Mouse (Mus musculus) retina, adult 2 months (tissue): ENCODE data around the gene Accsl.

Experiments
- DNase-seq: peaks from one replicate; pipeline ENCODE4 v3.0.0-alpha.2; 2012; ENCODE audit warnings: low read depth, low spot score

Accsl gene

DNA sequence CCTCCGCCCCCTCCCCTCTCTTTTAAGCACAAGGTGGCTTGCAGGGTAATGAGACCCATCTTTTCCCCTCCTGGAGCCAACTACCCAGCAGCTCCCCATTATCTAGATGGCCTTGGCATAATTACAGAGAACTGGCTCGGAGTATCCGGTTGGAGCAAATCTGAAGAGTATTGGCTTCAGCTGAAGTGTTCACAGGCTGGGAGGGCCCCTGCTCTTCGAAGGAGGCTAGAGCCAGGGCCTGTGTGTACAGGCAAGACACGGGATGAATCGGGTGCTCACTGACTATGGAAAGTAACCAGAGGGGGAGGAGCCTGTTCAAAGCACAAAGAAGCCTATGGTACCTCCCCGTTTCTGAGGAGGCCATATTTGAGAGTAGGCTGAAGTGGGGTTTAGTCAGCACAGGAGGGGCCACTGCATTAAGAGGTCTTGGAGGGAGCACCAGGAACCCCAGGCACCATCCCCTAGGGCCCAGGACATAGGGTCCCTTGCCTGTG is at the start of gene Accsl:
Accsl (minus strand) TSS at position 51 of the 494 bp plus-strand sequence.
- DNase-seq = no peak

DNA sequence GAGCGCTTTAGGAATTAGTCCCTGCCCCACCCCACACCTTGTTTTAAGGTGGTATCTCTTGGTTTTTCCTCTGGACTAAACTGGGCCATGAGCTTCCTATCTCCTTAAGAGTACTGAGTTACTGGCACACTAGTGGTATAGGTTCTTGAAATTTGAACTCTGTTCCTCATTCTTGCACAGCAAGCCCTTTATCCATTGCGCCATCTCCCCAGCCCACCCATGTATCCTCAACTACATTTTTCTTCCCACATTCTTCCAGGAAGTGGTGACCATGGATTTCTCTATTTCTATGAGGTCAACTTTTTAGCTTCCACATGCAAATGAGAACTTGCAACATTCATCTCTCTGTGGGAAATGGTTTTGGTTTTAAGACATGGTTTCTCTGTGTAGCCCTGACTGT is 44.6 kb upstream of the Accsl start:
- DNase-seq = no peak

DNA sequence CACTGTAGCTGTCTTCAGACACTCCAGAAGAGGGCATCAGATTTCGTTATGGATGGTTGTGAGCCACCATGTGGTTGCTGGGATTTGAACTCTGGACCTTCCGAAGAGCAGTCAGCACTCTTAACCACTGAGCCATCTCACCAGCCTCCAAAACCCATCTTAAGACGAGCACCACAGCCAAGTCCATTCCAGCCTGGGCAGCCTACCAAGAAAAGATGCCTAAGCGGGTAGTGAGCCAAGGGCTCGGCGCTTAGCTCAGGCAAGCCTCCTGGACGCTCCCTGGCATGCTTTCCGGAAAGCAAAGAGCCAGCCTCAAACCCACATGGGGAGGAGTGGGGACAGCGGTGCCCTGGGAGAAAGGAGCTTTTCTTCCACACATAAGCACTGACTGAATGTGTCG is 43.0 kb upstream of the Accsl start:
- DNase-seq = no peak

DNA sequence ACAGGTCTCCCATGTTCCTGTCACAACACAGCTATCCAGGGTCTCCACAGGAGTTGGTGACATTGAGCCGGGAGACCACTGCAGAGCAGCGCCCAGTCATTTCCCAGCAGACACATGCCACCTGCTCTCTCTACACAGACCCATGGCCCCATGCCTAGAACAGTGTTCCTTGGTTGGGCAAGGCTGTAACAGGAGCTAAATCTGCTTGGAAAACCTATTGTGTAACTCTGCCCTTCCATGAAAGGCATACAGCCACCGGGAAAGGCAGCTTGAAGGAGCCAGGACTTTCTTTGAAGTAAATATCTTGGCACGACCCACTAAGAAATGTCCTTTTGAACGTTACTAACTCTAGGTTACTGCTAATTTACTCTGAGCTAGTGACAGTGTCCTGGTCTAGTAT is 40.8 kb upstream of the Accsl start:
- DNase-seq = no peak

DNA sequence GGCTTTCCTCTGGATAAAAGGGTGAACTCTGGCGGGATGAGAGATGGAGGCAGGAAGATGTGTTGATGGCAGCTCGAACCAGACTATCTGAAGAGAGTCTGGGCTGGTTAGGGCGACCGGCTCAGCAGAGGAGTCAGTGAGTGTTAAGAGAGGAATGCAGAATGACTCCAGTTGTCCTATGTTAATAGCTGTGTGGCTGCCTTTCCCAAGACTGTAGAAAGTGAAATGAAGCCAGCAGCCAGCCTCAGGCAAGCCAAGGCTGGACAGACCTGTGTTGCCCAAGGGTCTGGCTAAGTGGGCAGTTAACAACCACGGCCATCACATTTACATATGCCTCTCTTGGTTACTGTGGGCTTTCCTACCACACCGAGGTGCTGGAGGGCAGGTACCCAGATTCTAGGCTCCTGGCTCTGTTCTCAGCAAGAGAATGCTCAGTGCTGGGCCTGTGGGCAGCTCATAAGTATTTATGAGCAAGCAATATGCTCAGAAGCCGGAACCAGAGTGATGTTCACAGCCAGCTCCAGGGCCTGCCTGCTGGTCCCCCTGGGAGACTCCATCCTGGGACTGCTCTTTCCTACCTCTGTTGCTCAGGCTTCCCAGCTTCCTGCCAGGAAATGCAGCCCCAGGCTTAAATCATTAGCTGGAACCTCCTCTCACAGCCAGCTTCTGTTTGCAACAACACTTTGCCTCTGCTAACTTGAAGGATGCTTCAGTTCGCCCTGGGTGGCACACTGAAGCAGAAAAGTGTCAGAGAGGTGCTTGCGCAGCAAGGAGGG is 38.8 kb upstream of the Accsl start:
- no peak for DNase-seq

DNA sequence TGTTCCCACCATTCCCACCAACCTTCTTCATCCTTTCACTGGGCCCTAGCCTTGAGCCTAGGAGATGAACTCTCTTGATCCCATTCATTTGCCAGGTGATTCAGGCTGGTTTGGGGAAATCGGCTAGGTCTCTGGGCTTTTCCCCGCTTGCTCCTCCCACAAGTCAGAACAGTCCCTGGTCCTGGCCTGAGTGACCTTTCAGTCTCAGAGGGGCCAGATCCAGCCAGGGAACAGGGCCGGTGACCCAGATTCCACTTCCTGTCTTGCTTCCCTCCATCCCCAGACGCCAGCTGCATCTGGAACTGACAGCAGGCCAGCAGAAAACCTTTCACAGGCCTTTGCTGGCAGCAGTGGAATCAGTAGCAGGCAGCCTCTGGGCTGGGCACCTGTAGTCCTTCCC is 37.4 kb upstream of the Accsl start:
- DNase-seq = no peak

DNA sequence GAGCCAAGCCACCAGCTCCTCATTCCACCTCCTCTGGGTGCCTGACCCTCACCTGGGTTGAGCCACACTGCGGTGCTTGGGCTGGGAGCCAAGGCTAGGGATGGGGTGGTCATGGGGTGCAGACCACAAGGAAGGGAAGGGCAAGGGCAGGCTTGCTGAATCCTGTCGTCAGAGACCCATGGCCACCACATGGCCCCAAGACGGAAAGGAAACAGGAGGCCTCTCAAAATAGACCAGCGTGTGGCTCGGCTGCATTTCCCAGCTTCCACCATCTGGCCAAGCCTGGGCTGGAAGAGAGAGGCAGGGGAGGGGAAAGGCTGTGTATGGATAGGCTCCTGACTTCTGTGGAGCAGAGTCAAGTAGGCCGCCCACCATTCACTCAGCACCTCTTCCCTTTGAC is 34.5 kb upstream of the Accsl start:
- no peak for DNase-seq

DNA sequence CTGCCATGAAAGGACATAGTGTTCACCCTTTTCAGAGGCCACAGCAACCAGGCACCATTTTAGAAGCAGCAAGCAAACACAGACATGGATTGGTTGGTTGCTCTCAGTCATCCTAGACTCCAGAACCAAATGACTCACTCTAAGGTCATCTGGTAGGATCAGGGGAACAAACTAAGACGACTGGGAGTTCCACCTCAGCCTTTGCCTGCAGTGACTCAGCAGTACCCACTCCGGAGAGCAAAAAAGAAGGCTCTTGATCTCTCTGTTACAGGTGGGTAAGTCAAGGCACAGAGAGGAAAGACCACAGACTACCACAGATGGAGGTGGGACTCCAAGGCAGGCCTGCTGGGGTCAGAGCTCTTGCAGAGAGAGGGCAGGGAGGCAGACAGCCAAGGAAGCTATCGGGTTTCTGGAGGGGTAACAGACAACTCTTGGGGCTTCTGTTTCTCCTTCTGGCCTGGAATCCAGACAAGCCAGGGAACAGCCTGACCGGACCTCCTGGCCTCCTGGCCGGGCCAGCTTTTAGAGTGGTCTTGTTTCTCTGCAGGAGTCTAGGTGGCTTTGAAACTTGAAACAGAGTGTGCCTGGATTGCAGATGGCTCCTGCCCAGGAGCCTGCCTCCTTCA is 33.8 kb upstream of the Accsl start:
- DNase-seq = no peak

DNA sequence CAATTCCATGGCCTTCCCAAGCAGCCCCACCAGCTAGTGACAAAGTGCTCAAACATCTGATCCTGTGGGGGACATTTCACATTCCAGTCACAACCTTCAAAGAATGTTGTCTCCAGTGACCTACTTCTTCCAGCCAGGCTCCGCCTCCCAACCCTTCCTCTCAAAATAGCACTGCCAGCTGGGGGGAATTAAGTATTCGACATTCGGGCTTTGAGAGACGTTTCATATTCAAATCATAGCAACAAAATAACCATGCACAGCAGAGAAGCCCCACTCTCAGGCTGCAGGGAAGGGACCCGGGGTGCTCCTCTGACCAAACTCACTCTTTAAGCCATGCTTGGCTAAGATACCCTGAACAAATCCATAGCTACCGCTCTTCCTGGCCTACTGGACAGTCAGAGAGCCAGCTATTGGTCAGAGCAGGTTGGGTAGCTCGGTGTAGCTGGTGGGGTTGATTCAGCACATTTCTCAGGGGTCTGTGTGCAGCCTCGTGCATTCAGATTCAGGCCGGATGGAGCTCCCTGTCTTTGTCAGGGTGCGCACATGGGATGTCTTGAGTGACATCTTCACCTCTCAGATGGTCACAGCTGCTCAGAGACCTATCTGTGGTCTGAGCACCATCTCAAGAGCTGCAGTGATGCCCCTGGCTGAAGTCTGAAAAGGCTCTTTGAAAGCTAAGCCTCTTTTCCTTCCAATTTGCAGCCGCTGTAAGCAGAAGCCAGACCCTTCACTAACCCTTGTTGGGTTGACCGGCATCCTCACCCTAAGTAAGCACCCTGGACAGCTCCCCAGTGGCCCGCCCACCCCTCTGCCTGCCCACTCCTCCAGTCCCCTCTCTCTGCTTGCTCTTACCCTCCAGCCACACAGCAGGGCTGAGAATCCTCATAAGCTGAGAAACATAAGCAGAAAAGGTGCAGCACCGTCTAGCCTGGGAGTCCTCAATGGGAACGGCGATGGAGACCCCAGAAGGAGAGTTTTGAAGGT is 30.7 kb upstream of the Accsl start:
- peak; percentile 32 for DNase-seq

DNA sequence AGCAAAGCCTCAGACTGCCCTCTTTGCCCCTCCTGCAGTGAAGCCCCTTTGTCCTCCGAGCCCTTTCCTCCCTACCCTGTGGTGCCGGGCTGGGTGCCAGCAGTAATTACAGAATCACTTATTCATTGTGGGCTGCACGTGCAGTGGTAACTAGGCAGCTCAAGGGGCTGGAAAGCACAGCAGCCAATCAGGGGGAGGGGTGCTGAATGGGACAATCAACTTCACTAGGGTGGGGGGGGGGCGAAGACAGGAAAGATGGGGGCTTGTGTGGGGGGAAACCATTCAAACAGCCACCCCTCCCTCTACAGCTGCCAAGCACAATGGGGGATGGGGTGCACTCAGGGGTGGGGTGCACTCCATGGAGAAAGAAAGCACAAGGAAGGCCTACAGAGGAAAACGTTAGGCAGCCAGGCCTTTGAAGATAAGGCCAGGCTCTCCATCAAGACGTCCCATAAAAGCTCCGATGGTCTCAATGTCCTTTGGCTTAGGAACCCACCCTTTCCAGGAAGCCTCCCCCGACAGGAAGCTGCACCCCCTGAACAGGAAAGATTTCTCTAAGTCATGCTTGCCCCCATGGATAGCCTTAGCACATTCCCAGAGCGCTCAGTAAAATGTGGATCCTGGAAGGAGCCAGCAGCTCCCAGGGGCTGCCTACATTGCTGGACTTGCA is 22.8 kb upstream of the Accsl start:
- no peak for DNase-seq

DNA sequence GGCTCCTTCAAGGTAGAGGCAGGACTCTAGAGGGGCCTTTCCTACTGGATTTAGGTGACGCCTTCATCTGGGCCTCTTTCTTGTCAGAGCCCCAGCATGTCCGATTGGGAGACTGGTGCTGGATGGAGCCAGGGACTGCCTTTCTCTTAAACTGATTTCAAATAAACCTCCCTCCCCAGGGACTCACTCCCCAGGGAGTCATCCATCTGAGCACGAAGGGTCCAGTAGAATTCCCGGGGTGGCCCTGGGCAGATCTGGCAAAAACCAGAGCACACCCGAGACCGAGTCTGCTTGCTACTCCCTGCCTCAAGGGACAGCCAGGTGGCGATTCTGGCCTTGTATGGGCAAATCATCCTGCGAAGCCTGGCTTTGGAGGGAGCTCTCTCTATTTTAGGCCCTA is 21.2 kb upstream of the Accsl start:
- DNase-seq = no peak

DNA sequence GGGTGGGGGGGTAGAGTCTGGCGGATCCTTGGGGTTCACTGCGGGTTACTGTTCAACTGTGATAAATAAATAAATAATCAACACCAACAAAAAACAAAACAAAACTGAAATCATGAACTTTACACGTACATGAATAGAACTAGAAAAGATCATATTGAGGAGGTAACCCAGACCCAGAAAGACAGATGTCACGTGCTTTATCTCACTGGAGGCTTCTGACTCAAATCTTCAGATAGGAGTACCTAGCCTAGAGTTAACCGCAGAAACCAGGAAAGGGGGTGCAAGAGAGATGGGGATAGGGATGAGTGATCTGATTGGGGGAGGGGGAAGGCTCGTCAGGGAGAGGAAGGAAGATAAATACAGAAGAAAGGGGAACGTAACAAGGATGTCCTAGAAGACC is 20.1 kb upstream of the Accsl start:
- no peak for DNase-seq

DNA sequence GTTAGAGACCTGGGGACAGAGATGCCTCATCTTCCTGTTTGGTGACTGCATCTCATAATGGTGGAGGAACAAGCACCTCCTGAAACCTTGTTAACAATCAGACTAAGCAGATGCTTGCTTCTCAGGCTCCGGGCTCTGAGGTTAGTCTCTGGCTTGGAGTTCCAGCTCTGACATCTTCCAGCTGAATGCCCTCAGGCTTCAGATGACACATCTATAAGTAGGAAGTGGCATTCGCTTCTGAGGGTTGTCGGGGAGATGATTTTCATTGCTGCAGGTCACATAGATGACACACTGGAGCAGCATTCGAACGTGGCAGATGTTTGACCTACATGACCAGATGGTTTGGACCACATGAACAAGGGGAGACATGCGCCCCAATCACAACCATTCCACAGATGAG is 19.4 kb upstream of the Accsl start:
- DNase-seq = no peak

DNA sequence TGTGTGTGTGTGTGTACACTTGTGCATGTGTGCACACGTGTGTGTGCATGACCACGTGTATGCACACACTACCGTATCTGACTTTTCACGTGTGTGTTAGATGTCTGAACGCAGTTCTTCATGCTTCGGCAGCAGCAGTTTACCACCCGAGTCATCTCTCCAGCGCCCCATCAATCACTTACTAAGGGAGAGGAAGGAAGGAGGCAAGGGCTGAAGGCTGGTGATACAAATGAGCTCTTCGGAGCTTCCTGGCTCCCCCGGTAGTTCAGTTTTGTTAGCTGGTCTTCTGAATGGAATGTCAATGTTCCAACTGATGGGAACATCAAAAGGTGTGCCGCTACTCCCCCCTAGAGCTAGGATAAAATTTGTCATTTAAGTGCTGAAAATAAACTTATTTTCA is 18.3 kb upstream of the Accsl start:
- DNase-seq = no peak

DNA sequence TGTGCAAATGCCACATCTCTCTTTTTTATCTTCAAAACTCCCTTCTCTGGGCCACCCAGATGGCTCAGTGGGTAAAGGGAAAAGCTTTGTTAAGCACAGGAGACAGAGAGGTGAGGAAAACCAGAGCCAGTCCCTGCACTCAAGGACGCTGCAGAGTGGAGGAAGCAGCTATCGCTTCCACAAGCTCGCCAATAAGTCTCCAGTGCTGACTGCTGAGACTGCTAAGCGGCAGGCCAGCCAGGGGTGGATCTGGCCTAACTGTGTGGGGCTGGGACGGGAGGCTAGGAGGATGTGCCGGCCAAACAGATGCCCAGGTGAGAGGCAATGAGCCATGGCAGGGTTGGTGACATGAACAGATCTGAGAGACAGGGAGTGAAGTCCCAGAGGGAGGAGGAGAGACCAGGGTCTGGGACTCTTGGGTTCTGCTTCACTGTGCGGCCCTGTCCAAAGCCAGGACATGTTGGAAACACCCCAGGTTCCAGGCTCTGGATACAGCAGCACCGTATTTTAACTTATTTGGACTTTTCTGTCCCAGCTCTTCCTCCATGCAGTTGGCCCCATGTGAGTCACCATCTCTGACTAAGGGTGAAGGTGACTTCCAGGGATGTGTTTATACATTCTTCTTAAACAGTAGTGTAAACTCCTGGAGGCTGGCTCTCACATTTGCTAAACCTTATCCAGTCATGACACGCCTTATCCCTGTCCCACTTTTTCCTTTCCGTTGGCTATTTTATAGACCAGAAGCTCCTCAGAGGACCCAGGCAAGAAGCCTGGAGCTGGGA is 17.2 kb upstream of the Accsl start:
- no peak for DNase-seq

DNA sequence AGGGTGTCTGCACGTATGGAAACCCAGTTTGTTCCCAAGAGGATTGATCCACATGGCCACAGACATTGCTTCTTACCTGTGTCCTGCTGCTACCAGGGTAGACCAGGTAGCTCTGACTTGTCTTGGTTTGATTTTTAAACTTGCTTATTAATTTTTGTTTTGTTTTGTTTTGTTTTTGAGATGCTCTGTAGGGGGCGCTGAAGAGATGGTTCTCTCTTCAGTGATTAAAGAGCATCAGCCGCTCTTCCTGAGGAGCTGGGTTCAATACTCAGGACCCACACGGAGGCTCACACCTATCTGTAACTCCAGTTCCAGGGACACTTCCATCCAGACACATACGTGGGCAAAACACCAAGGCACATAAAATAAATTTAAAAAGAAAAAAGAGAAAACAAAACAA is 14.1 kb upstream of the Accsl start:
- no peak for DNase-seq

DNA sequence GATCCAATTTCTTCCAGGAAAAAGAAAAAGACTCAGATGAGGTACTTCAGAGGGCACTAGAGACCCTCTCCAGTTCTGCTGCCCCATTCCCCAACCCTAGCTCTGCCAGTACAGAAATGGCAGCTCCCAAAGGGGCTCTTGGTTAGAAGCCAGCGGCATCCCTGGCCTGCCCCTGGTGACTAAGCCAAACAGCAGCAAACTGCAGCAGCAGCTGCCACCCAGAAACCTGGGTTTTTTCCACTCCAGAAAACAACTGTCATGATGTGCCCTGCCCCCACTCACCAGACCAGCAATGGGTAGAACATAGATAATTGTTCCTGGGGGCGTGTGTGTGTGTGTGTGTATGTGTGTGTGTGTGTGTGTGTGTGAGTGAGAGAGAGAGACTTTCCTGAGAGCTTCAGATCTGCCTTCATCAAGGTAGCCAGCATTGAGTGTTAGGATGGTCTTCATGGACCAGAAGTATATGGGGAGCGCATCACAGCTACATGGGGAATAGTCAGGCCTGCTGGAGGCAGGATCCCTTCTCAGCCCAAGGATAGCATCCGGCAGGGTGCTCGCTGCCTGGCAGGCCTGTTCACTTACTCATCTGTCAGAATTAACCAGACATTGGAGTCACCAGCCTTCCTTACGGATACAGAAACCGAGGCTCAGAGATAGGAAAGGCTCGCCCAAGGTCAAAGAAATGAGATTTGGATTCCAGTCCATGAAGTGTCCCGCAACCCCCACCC is 12.8 kb upstream of the Accsl start:
- no peak for DNase-seq

DNA sequence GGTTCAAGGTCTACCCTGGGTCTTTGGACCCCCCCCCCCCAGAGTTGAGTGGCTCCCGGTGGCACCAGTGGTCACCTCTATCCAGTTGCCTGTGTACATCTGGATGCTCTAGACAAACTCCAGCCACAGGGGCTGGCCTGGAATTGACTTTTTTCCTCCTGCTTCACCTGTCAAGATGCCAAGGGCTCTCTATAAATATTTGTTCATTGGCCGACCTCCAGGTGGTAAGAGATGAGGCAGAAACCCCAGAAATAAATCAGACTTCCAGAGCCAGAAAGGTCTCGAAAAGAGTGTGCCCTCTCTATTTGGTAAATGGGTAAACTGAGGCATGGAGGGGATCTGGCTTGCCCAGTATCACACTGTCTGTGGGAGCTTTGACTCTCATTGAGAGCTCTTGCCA is 12.0 kb upstream of the Accsl start:
- no peak for DNase-seq

DNA sequence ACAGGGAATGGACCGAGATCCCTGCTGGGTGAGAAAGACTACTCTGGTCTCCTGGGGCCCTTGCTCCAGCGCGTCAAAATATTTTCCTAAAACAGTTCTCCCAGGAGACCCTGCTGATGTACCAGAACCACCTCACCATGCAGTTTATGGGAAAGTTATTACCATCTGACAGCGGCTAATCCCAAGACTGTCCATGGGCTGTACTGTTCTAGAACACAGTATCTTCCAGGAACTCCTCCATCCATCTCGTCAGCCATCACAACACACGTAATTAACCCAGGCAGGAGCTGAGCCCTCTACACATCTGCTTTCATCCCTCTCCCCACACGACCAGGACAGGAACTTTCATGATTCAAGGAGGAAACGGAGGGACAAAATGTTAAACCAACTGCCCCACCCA is 11.5 kb upstream of the Accsl start:
- DNase-seq = no peak

DNA sequence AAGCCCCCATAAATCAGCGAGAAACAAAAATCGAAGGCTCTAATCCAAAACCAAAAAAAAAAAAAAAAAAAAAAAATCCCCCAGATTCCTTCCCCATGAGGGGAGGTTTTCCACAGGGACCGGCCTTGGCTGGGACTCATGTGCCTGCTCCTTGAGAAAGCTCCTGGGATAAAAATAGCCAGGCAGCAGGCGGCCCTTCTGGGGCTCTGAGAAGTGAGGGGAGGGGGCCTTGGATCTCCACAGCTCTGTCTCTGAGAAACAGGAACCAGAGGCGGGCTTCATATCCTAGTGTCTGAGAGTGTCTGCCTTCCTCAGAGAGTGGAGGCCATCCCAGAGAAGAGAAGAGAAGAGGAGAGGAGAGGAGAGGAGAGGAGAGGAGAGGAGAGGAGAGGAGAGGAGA is 8.0 kb upstream of the Accsl start:
- no peak for DNase-seq
